Mouse (Mus musculus): ENCODE data around the gene Slc15a3. TPM values are rescaled to one million over a fixed set of nuclear protein-coding genes. Genes with fewer than 3 reads are reported as not detected.

The Slc15a3 gene
- polyA plus RNA-seq, 1 experiment from 2014 or later: 0.26 TPM

DNA sequence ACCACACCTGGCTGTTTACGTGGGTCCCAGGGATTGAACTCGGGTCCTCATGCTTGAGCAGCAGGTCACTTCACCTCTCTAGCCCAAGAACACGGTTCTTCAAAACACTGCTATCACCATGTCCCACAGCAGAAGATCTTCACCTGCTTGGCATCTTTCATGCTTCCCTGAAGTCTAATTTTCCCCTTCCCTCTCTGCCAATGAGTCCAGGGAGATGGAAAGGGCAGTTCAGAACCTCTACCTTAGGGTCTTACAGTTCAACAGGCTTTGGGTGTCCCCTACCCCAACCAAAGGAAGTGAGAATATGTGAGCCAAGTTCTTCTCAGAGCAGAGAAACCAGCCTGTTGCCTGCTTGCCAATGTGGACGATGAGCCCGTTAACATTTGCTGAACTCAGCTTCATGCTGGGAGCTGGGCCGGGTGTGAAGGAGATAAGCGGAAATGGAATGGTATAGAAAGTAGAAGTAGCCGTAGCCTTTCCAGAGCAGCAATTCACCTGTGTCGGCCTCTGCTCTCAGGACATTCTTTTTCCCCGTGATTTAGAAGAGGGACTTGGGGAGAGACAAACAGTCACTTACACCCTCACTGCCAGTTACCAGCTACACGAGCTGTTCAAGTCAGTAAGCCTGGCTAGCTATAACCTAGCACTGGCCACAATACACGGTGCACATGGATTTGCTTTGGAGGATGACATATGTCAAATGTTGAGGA is 30.8 kb upstream of the Slc15a3 start:
- Histone ChIP-seq H3K36me3 (no peaks in the 10 kb centered on the region), H3K27me3 (no peaks in the 10 kb centered on the region), H3K27ac (no peak overlapping the region), H3K4me1 (peaks cover 10% of the 10 kb centered on the region; the same call in 1 of the 2 replicates), H3K9ac (no peak overlapping the region), H3K4me2 (replicated peaks) (no peak overlapping the region), H3K4me3 (no peak overlapping the region), H3K9me3 (replicated peaks) (no peaks in the 10 kb centered on the region)
- 84% methylated on average over 12 of the region's 12 CpGs for WGBS
- ATAC-seq (ENCODE audit: low FRiP score): no peak

DNA sequence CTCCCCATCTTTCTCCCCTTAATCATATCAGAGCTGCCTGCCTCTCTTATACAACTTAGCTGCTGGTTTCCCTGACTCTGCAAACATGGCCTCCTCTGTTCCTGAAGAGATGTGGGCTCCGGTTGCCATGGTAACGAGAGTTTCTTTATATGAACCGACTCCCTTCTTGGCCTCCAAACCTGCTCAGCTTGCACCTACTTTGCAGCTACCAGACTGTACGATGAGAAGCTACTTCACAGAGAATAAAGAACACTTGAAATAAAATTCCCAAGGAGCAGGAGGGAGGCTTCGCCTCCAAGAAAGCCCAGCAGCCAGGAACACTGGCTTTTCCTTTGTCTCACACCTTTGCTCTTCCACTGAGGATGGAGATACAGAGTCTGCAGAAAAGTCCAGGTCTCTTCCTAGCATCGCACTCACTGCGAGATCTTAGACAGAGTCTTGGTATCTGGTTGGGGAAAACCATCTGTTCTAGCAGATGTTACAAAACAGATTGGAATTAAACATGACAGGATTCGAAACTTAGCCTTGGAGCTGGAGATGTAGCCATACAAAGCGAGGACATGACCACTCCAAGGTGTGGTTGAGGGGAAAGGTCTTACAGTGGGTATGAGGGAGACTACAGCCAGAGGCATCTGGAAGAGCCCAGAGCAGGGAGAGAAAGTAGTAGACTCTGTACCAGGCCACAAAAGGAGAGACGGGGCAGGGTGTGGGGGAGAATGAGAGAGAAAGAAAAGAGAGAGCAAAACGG is 29.9 kb upstream of the Slc15a3 start:
- no peak overlapping the region for H3K4me2 ChIP-seq (replicated peaks)
- H3K9ac ChIP-seq: no peak overlapping the region
- ATAC-seq (ENCODE audit: low FRiP score): no peak
- 76% methylated on average over 11 of the region's 11 CpGs for WGBS
- no peak overlapping the region for H3K4me3 ChIP-seq
- H3K4me1 ChIP-seq: peaks cover 10% of the 10 kb centered on the region; the same call in 1 of the 2 replicates
- no peaks in the 10 kb centered on the region for H3K9me3 ChIP-seq (replicated peaks)
- no peak overlapping the region for H3K27ac ChIP-seq
- no peaks in the 10 kb centered on the region for H3K27me3 ChIP-seq
- H3K36me3 ChIP-seq: no peaks in the 10 kb centered on the region

GRCm38 (mm10) chr19:10810176-10810492 is 29.4 kb upstream of the Slc15a3 start:
- Histone ChIP-seq H3K27me3 (no peaks in the 10 kb centered on the region), H3K36me3 (no peaks in the 10 kb centered on the region), H3K9ac (no peak overlapping the region), H3K9me3 (replicated peaks) (no peaks in the 10 kb centered on the region), H3K4me2 (replicated peaks) (no peak overlapping the region), H3K27ac (no peak overlapping the region), H3K4me3 (no peak overlapping the region), H3K4me1 (peaks cover 10% of the 10 kb centered on the region; the same call in 1 of the 2 replicates)
- 66% methylated on average over 4 of the region's 4 CpGs for WGBS
- no peak for ATAC-seq (ENCODE audit: low FRiP score)

GRCm38 (mm10) chr19:10811471-10811870 is 28.1 kb upstream of the Slc15a3 start:
- H3K27me3 ChIP-seq: no peaks in the 10 kb centered on the region
- H3K9me3 ChIP-seq (replicated peaks): no peaks in the 10 kb centered on the region
- H3K27ac ChIP-seq: no peak overlapping the region
- H3K36me3 ChIP-seq: no peaks in the 10 kb centered on the region
- no peak overlapping the region for H3K9ac ChIP-seq
- 91% methylated on average over 6 of the region's 6 CpGs for WGBS
- H3K4me2 ChIP-seq (replicated peaks): no peak overlapping the region
- ATAC-seq (ENCODE audit: low FRiP score): no peak
- no peak overlapping the region for H3K4me3 ChIP-seq
- peaks cover 10% of the 10 kb centered on the region; the same call in 1 of the 2 replicates for H3K4me1 ChIP-seq

GRCm38 (mm10) chr19:10813039-10813438 is 26.5 kb upstream of the Slc15a3 start:
- WGBS: 92% methylated on average over 5 of the region's 5 CpGs
- H3K4me2 ChIP-seq (replicated peaks): no peak overlapping the region
- H3K4me1 ChIP-seq: peaks cover 10% of the 10 kb centered on the region; the same call in 1 of the 2 replicates
- H3K27me3 ChIP-seq: no peaks in the 10 kb centered on the region
- no peaks in the 10 kb centered on the region for H3K36me3 ChIP-seq
- no peaks in the 10 kb centered on the region for H3K9me3 ChIP-seq (replicated peaks)
- no peak for ATAC-seq (ENCODE audit: low FRiP score)
- no peak overlapping the region for H3K9ac ChIP-seq
- no peak overlapping the region for H3K27ac ChIP-seq
- H3K4me3 ChIP-seq: no peak overlapping the region

GRCm38 (mm10) chr19:10813905-10814304 is 25.6 kb upstream of the Slc15a3 start:
- H3K4me2 ChIP-seq (replicated peaks): no peak overlapping the region
- H3K9ac ChIP-seq: no peak overlapping the region
- no peaks in the 10 kb centered on the region for H3K9me3 ChIP-seq (replicated peaks)
- peaks cover 10% of the 10 kb centered on the region; the same call in 1 of the 2 replicates for H3K4me1 ChIP-seq
- H3K27me3 ChIP-seq: no peaks in the 10 kb centered on the region
- 73% methylated on average over 7 of the region's 7 CpGs for WGBS
- ATAC-seq (ENCODE audit: low FRiP score): no peak
- no peak overlapping the region for H3K27ac ChIP-seq
- no peaks in the 10 kb centered on the region for H3K36me3 ChIP-seq
- no peak overlapping the region for H3K4me3 ChIP-seq

DNA sequence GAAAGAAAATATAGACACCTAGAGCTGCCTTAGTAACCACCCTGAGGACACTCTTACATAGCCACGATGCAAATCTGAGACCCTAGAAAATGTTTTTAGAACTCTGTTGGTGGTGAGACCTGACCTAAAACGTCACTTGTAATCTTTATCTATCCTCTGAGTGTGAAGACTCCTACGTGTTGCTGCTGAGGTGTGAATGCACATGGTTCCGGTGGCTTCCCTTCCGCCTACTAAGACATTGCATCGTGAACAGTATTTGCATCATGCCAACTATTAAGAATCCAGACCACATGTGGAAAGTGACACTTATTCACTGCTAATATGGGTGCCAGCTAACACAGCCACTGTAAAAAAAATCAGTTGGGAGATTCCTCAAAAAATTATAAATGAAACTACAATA is 23.7 kb upstream of the Slc15a3 start:
- Histone ChIP-seq H3K4me1 (no peaks in the 10 kb centered on the region), H3K27ac (no peak overlapping the region), H3K4me3 (no peak overlapping the region), H3K4me2 (replicated peaks) (no peak overlapping the region), H3K27me3 (no peaks in the 10 kb centered on the region), H3K9me3 (replicated peaks) (no peaks in the 10 kb centered on the region), H3K9ac (no peak overlapping the region), H3K36me3 (no peaks in the 10 kb centered on the region)
- ATAC-seq (ENCODE audit: low FRiP score): no peak
- WGBS: 86% methylated on average over 6 of the region's 6 CpGs

DNA sequence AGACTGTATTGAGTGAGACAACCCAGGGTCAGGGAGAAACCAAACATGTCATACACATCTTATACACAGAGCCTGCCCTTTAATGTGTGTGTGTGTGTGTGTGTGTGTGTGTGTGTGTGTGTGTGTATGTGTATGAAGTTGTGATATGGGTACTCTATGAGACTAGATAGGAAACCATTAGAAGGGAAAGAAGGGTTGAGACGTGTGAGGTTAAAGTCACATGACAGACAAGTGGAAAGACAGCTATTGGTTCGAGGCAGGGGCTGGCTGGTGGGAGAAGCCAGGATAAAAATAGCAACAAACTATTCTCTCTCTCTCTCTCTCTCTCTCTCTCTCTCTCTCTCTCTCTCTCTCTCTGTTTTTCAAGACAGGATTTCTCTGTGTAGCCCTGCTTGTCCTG is 23.1 kb upstream of the Slc15a3 start:
- no peak overlapping the region for H3K27ac ChIP-seq
- H3K4me2 ChIP-seq (replicated peaks): no peak overlapping the region
- ATAC-seq (ENCODE audit: low FRiP score): no peak
- no peak overlapping the region for H3K9ac ChIP-seq
- H3K36me3 ChIP-seq: no peaks in the 10 kb centered on the region
- H3K4me3 ChIP-seq: no peak overlapping the region
- H3K27me3 ChIP-seq: no peaks in the 10 kb centered on the region
- WGBS: 83% methylated on average over 2 of the region's 2 CpGs
- H3K4me1 ChIP-seq: no peaks in the 10 kb centered on the region
- H3K9me3 ChIP-seq (replicated peaks): no peaks in the 10 kb centered on the region

- Histone ChIP-seq H3K27ac (no peak overlapping the region), H3K27me3 (no peaks in the 10 kb centered on the region), H3K36me3 (no peaks in the 10 kb centered on the region), H3K9me3 (replicated peaks) (no peaks in the 10 kb centered on the region), H3K9ac (no peak overlapping the region), H3K4me3 (no peak overlapping the region), H3K4me1 (no peaks in the 10 kb centered on the region), H3K4me2 (replicated peaks) (no peak overlapping the region; the same call in 1 of the 2 replicates)
- WGBS: 50% methylated on average over 17 of the region's 17 CpGs
- ATAC-seq (ENCODE audit: low FRiP score): no peak
These were observed 21.1 kb upstream of the Slc15a3 start for GRCm38 (mm10) chr19:10818217-10818946.

DNA sequence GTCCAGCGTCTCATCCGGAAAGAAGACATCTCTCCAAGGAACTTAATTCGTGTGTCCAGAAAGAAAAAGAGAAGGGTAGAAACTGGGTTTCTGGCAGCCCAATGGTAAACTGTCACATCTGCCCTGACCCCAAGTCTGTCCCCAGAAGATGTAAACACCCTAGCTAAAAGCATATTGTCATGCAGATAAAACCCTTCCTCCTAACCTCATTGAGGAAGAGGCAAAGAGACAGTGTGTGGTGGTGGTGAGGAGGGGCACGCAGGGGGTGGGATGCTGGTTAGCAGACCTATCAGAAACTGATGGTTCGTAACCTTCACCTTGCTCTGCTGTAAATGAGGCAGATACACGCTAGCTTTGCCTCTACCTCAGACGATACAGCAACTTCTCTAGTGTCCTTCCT is 18.2 kb upstream of the Slc15a3 start:
- WGBS: 54% methylated on average over 7 of the region's 7 CpGs
- H3K27ac ChIP-seq: no peak overlapping the region
- ATAC-seq (ENCODE audit: low FRiP score): no peak
- no peak overlapping the region for H3K4me2 ChIP-seq (replicated peaks)
- no peak overlapping the region for H3K4me3 ChIP-seq
- no peaks in the 10 kb centered on the region for H3K36me3 ChIP-seq
- H3K27me3 ChIP-seq: no peaks in the 10 kb centered on the region
- no peaks in the 10 kb centered on the region for H3K4me1 ChIP-seq
- H3K9me3 ChIP-seq (replicated peaks): no peaks in the 10 kb centered on the region
- H3K9ac ChIP-seq: no peak overlapping the region

- ATAC-seq (ENCODE audit: low FRiP score): no peak
- no peaks in the 10 kb centered on the region for H3K36me3 ChIP-seq
- H3K4me1 ChIP-seq: no peaks in the 10 kb centered on the region
- H3K27ac ChIP-seq: no peak overlapping the region
- no peak overlapping the region for H3K4me2 ChIP-seq (replicated peaks)
- WGBS: 91% methylated on average over 4 of the region's 4 CpGs
- no peak overlapping the region for H3K9ac ChIP-seq
- no peak overlapping the region for H3K4me3 ChIP-seq
- H3K9me3 ChIP-seq (replicated peaks): no peaks in the 10 kb centered on the region
- H3K27me3 ChIP-seq: no peaks in the 10 kb centered on the region
These were observed 17.0 kb upstream of the Slc15a3 start for GRCm38 (mm10) chr19:10822534-10822933.

DNA sequence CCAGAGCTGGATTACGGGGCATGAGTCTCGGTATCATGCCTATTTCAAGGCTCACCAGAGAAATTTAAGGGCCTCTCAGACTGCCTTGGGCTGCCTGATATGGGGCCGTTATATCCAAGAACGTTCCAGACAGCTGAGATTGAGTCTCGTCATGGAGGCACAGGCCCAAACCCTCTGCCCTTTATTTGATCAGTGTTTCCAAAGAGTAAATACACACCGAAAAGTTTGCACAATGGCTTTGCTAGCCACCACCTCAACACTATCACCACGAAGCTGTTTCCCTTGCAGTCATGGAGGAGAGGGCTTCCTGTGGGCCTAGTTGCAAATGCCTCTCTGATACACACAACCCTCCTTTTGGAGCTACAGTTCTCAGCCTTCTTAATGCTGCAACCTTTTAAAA is 15.5 kb upstream of the Slc15a3 start:
- Histone ChIP-seq H3K36me3 (no peaks in the 10 kb centered on the region), H3K4me3 (no peak overlapping the region), H3K27me3 (no peaks in the 10 kb centered on the region), H3K4me2 (replicated peaks) (no peak overlapping the region), H3K9me3 (replicated peaks) (no peaks in the 10 kb centered on the region), H3K27ac (no peak overlapping the region), H3K9ac (no peak overlapping the region), H3K4me1 (no peaks in the 10 kb centered on the region)
- WGBS: 87% methylated on average over 7 of the region's 7 CpGs
- ATAC-seq (ENCODE audit: low FRiP score): no peak

Data from hindbrain, embryonic 12.5 days (tissue).